Mouse (Mus musculus) neutrophil, adult 5-6 weeks (primary cell): ENCODE measurements around the gene Creb3l1. TPM values are rescaled to one million over a fixed set of nuclear protein-coding genes. Genes with fewer than 3 reads are reported as not detected.

Experiments
- ATAC-seq: fragments of 151-379, 151-347 bp; 2 replicates; pipeline ENCODE4 v1.8.0; 2017; ENCODE audit warnings: mild to moderate bottlenecking, moderate TSS enrichment; ENCODE audit not compliant: insufficient number of reproducible peaks, poor library complexity, low FRiP score, severe bottlenecking; ENCODE audit errors: extremely low read depth
- total RNA-seq: library from RNA; stranded (forward); fragments of 200-1000 nt; gene quantifications from 2 replicates; pipeline ENCODE4 v1.2.3, GENCODE M21; 2017

Gene Creb3l1
- total RNA-seq, 1 experiment from 2014 or later, result 0.23 TPM

GRCm38 (mm10) chr2:91973416-91974135 lies 50.7 kb downstream of the Creb3l1 start:
- no peak for ATAC-seq

DNA sequence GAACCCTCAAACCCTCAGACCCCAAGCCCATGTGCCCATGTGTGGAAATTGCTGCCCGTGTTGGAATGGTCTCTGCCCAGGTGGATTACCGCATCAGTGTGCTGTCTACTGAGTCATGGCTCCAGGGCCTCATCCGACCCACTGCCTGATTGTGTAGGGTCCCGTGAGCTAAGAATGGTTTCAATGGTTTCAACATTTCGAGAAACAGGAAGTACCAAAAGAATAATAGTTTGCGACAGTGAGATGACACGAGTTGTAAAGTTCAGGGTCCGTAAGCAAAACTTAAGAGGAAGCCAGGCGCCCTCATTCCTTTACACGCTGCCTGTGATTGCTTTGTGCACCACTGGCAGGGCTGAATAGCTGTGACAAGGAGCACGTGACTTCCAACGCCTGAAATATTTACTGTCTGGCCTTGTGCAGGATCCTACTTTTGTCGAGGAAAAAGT lies 52.2 kb downstream of the Creb3l1 start:
- peak; percentile 85 for ATAC-seq

DNA sequence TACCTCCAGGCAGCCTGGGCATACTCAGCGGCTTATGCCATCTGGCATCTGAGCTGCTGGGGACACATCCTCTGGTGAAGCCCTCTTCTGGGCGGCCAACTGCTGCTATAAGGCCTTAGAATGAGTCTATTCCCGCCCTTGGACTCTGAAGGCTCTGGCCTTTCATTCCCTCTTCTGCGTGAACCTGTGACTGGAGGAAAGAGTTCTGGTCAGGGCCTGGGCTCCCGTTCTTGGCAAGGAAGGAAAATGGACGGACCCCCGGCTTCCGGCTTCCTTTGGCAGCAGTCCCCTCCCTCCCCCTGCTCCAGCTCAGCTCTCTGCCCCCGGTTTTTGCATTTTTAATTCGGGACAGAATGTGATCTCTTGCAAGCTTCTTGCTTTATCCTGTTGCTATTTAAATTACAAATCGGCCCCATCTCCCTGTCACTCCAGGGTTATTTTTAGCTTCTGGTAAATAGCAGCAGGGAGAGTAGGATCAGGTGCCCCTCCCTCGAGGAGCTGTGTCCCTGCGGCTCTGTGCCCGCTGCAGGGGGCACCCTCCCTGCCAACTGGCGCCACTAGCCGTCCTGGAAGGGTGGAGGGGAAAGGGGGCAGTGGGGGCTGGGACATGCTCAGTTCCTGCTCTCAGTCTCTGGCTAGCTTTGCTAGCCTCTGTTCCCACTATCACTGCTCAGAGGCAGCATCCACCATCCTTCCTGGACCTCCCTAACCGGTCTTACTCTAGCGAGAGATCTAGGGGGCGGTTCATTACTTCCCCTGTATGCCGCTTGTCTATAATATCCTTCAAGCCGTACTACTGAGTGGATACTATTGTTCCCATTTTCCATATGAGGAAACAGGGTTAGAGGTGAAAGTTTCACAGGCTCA lies 52.8 kb downstream of the Creb3l1 start:
- no peak for ATAC-seq

DNA sequence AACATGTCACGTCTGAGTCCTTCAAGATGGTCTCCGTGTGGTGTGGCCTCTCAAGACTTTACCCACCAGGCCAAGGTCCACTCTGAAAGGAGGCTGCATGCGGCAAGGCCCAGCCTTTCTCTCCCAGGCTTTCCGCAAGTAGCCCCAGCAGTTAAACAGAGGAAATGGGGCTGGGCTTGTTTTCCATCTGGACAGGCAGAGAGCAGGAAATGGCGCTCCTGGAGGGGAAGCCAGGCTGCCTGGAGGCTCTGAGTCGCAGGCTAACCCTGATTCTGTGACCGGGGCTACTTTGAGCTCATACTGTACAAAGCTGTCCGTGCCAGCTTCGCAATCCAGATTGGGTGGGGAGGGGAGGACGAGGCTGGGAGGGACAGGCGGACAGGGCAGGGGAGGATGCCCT lies 56.3 kb downstream of the Creb3l1 start:
- ATAC-seq, result no peak

DNA sequence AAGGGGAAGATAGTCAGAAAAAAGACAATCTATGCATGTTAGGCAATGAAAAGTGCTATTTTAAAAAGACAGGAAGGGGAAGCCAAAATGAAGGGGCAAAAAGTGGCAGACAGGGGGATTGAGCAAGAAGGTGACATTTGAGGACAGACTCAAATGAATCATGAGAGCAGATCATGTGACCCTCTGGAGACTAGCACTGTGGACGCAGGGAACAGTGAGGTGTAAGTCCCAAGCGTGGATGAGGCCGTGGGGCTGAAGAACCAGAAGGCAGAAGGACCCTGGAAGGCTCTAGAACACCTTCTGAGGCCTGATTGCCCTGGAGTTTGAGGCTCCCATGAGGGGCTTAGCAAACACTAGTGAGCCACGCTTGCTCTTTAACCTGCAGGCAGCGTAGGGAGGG lies 57.9 kb downstream of the Creb3l1 start:
- no peak for ATAC-seq

GRCm38 (mm10) chr2:91965417-91965816 lies 58.9 kb downstream of the Creb3l1 start:
- peak; percentile 40 for ATAC-seq

- ATAC-seq, result no peak
These were observed 59.6 kb downstream of the Creb3l1 start for GRCm38 (mm10) chr2:91964610-91965204.

GRCm38 (mm10) chr2:91963443-91963932 lies 60.8 kb downstream of the Creb3l1 start:
- peak; percentile 65 for ATAC-seq

- no peak for ATAC-seq
These were observed 61.4 kb downstream of the Creb3l1 start for GRCm38 (mm10) chr2:91962864-91963401.

DNA sequence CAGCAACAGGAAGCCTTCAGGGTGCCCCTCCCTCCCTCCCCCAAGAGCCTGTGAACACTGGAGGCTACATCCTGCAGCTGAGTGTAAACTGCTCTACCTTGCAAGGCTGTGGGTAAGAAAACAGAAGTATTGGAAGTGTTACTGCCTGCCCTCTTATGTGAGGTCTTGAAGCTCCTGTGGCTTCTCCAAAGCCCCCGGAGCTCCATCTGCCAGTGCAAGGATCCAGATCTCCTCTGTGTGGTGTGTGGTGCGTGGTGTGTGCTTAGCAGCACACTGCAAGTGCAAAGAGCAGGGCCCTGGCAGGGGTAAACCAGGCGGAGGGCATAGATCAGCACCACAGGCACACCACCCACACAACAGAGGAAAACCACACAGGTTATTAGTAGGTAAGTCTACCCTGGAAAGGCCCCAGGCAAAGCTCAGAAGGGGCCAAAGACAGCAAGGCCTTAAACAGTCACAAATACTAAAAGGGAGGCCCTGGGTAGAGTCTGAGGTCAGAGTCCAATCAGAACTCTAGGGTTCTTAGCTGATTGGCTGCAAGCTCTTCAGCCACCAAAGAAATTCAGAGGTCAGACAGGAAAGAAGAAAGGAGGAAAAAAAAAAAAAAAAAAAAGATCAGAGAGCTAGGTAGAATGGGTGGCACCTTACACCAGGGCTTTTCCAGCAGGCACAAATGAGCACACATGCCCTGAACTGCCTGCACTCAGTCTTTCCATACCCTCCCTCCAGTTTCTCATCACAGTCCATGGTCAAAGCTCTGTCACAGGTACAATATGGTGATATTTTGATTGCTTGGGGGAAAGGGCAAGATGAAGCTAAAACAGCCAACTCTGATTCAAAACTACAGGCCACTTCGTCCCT lies 62.2 kb downstream of the Creb3l1 start:
- ATAC-seq, result peak; percentile 30; the same call in 1 of the 2 replicates

GRCm38 (mm10) chr2:91960459-91960858 lies 63.8 kb downstream of the Creb3l1 start:
- ATAC-seq, result no peak

DNA sequence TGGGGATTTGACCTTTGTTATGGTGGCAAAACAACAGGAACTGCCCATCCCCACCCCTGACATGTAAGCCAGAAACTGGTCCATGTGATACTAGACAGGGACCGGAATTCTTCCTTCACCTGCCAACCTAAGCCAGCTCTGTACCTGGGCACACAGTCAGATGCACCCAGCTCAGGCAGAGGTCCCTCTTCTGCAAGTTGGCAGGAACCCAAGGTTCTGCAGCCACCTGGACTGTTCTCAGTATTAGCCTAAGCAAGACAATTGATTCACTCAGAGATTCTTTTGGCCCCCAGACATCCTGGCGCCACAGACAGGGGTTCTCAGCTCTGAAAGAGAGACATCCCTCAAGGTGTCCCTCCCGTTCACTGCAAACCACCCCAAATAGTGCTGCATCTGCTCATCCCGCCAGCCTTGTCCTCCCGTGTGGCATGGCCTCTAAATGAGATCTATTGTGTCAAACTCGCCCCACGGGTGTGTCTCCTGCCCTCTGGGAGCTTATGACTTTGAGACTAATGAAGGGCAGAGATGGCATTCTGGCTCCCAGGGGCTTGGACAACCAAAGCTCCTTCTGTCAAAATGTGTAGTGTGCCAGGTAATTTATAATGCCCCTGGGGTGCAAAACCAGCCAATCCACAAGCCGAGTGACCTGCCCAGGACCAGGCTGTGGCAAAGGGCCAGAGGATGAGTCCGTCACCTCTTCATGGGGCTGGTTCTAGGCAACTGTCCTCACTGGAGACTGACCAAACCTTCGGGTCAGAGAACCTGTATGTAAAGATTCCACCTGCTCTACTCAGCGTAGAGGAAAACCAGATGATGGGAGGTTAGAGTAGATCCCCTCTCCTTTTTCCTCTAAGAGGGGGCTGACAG lies 64.5 kb downstream of the Creb3l1 start:
- ATAC-seq, result no peak

DNA sequence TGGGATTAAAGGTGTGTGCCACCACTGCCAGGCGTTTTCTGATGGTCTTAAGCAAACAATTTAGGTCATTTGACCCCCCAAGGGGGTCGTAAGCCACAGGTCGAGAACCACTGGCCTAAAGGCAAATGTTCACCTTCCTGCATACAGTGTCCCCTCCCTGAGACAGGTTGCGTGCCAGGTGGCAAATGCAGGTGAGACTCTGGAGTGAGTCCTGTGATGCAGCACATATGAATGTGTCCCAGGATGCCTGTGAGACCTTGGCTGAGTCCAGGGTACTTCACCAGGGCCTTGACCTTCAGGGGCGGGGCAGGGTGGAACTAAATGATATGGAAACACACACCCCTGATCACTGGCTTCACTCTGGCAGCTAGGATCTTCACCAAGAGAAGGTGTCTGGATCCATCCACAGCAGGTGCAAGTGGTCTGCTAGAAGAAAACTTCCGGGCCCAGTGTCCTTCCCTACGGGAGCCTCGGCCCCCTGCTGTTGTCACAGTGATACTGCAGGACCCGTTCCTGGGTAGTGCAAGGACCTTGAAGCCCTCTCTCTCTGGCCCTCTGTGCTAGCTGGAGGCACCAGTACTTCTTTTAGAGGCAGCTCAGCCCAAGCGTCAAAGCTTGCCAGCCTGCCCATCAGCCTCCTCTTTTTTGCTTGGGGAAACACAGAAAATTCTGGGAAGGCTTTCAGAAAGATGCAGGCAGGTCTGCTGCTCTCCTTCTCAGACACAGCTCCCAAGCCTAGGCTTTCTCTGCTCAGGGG lies 65.4 kb downstream of the Creb3l1 start:
- 0 out of 2 replicates have a peak, but pooled peaks have one; percentile 27 for ATAC-seq

- ATAC-seq, result no peak
These were observed 66.3 kb downstream of the Creb3l1 start for GRCm38 (mm10) chr2:91958049-91958448.

DNA sequence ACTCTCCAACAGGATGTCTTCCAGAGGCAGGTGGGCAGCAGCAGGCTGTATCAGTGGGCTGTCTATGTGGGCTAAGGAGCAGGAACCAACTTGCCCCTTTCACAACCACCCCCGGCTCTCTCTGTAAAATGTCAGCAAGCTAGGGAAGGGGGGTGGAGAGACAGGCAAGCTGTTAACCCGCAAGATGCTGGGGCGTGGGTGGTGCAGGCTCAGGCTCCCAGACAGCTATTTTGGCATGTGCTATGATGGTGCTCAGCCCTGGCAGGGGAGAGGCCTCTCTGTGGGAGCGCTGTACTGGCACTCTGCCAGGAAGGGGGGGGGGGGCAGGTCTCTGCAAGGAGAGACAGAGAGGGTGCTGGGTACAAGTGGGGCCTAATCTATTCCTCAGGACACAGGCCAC lies 67.2 kb downstream of the Creb3l1 start:
- ATAC-seq, result no peak

DNA sequence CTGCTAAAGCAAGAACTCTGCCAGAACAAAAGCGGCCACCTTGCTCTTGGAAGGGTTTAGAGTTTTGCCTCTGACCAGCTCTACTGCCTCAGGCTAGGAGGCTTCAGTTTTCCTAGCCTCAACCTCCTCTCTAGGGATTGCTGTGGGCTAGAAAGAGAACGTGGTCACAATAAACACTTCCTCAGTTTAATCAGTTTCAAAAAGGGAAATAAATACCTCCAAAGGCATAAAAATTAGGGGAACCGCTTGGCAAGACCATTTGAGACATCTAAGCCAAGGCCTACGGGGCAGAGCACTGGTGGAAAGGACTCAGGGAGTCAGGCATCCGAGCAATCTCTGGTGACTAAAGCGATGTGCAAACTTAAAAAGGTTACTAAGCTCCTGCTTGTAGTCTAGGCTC lies 68.4 kb downstream of the Creb3l1 start:
- ATAC-seq, result no peak

GRCm38 (mm10) chr2:91955121-91955591 lies 69.1 kb downstream of the Creb3l1 start:
- ATAC-seq, result no peak
